Mouse (Mus musculus) kidney, embryonic 16.5 days (tissue): ENCODE results near the gene Vwc2l. TPM values are rescaled to one million over a fixed set of nuclear protein-coding genes. Genes with fewer than 3 reads are reported as not detected.

Source experiments
- ATAC-seq: fragments of 200-750 bp; cut with Nextera tagmentation; 2 replicates; pipeline ENCODE4 v1.8.0; 2017; ENCODE audit warnings: moderate TSS enrichment; ENCODE audit not compliant: low FRiP score, low TSS enrichment
- H3K27ac ChIP-seq: fragments of 300-500 bp; sonication (generic); 2 replicates; pipeline ENCODE4 v1.5.1; 2014; ENCODE audit warnings: low read length
- H3K27me3 ChIP-seq: fragments of 300-500 bp; sonication (generic); 2 replicates; pipeline ENCODE4 v1.6.1; 2014; ENCODE audit warnings: low read length, control low read depth, mixed read lengths; ENCODE audit not compliant: insufficient read depth
- H3K36me3 ChIP-seq: fragments of 300-500 bp; sonication (generic); 2 replicates; pipeline ENCODE4 v1.6.1; 2014; ENCODE audit warnings: low read length, control low read depth, mixed read lengths; ENCODE audit not compliant: insufficient read depth
- H3K4me1 ChIP-seq: fragments of 300-500 bp; sonication (generic); 2 replicates; pipeline ENCODE4 v1.6.1; 2014; ENCODE audit warnings: low read length, control low read depth, mixed read lengths; ENCODE audit not compliant: insufficient read depth
- H3K4me2 ChIP-seq: fragments of 300-500 bp; sonication (generic); replicated peaks from 2 replicates; pipeline ENCODE4 v1.6.1; 2014; ENCODE audit warnings: low read depth, low read length
- H3K4me3 ChIP-seq: fragments of 300-500 bp; sonication (generic); 2 replicates; pipeline ENCODE4 v1.5.1; 2014; ENCODE audit warnings: mild to moderate bottlenecking, low read length
- H3K9ac ChIP-seq: fragments of 300-500 bp; sonication (generic); replicated peaks from 2 replicates; pipeline ENCODE4 v1.6.1; 2014; ENCODE audit warnings: low read length
- H3K9me3 ChIP-seq: fragments of 300-500 bp; sonication (generic); 2 replicates; pipeline ENCODE4 v1.6.1; 2016; ENCODE audit warnings: low read length, control low read depth
- WGBS: fragments of 180-500 bp; shearing (Covaris S2); extraction: QIAGEN DNeasy Blood & Tissue Kit; methylation state at CpG from one replicate; pipeline ENCODE4 v1.1.7; 2014; 5-methylcytosine and 5-hydroxymethylcytosine counted together
- polyA plus RNA-seq: library from polyadenylated mRNA; unstranded; fragments of >200 nt; fragmentation: Nextera tagmentation; extraction: Ambion mirVana; gene quantifications from 2 replicates; pipeline ENCODE4 v1.2.1, GENCODE M21; 2015

The Vwc2l gene
- polyA plus RNA-seq: 0.14 TPM in 1 of 2 replicates, not detected in the other

- H3K4me1 ChIP-seq: no peaks in the 10 kb centered on the region
- H3K9ac ChIP-seq: no peak within 1 kb of the TSS
- H3K36me3 ChIP-seq: no peaks in the 10 kb centered on the region
- ATAC-seq: peak; percentile 85
- H3K4me2 ChIP-seq: no peak within 1 kb of the TSS
- H3K4me3 ChIP-seq: no peak within 1 kb of the TSS
- no peak within 1 kb of the TSS for H3K27ac ChIP-seq
- H3K27me3 ChIP-seq: no peaks in the 10 kb centered on the region
- 9% methylated on average over 13 of the region's 13 CpGs for WGBS
- H3K9me3 ChIP-seq: no peaks in the 10 kb centered on the region
These were observed at the start of gene Vwc2l for GRCm38 (mm10) chr1:70725655-70726066. Gene Vwc2l (plus strand): TSS chr1:70725715.

- no peak for ATAC-seq
- no peak overlapping the region for H3K4me3 ChIP-seq
- 75% methylated on average over 2 of the region's 2 CpGs for WGBS
- no peaks in the 10 kb centered on the region for H3K36me3 ChIP-seq
- no peak overlapping the region for H3K4me2 ChIP-seq
- no peak overlapping the region for H3K9ac ChIP-seq
- H3K27me3 ChIP-seq: no peaks in the 10 kb centered on the region
- no peak overlapping the region for H3K27ac ChIP-seq
- H3K4me1 ChIP-seq: no peaks in the 10 kb centered on the region
- H3K9me3 ChIP-seq: no peaks in the 10 kb centered on the region
These were observed 33.0 kb upstream of the Vwc2l start for GRCm38 (mm10) chr1:70692529-70692928.

- no peaks in the 10 kb centered on the region for H3K27me3 ChIP-seq
- no peaks in the 10 kb centered on the region for H3K4me1 ChIP-seq
- no peak for ATAC-seq
- H3K4me2 ChIP-seq: no peak overlapping the region
- no peaks in the 10 kb centered on the region for H3K9me3 ChIP-seq
- 81% methylated on average over 5 of the region's 5 CpGs for WGBS
- H3K27ac ChIP-seq: no peak overlapping the region
- H3K9ac ChIP-seq: no peak overlapping the region
- H3K36me3 ChIP-seq: no peaks in the 10 kb centered on the region
- no peak overlapping the region for H3K4me3 ChIP-seq
These were observed 25.2 kb upstream of the Vwc2l start for GRCm38 (mm10) chr1:70700270-70700669.

GRCm38 (mm10) chr1:70703934-70704333, 21.6 kb upstream of the Vwc2l start:
- Histone ChIP-seq H3K9me3 (no peaks in the 10 kb centered on the region), H3K9ac (no peak overlapping the region), H3K4me1 (no peaks in the 10 kb centered on the region), H3K36me3 (no peaks in the 10 kb centered on the region), H3K4me2 (no peak overlapping the region), H3K27ac (no peak overlapping the region), H3K4me3 (no peak overlapping the region), H3K27me3 (no peaks in the 10 kb centered on the region)
- 64% methylated on average over 3 of the region's 3 CpGs for WGBS
- ATAC-seq: no peak

GRCm38 (mm10) chr1:70705821-70706220, 19.7 kb upstream of the Vwc2l start:
- Histone ChIP-seq H3K4me3 (no peak overlapping the region), H3K9me3 (no peaks in the 10 kb centered on the region), H3K4me1 (no peaks in the 10 kb centered on the region), H3K4me2 (no peak overlapping the region), H3K27ac (no peak overlapping the region), H3K36me3 (no peaks in the 10 kb centered on the region), H3K27me3 (no peaks in the 10 kb centered on the region), H3K9ac (no peak overlapping the region)
- no peak for ATAC-seq
- WGBS: 81% methylated on average over 3 of the region's 3 CpGs

- Histone ChIP-seq H3K9ac (no peak overlapping the region), H3K4me3 (no peak overlapping the region), H3K36me3 (no peaks in the 10 kb centered on the region), H3K4me1 (no peaks in the 10 kb centered on the region), H3K9me3 (no peaks in the 10 kb centered on the region), H3K27ac (no peak overlapping the region), H3K27me3 (no peaks in the 10 kb centered on the region), H3K4me2 (no peak overlapping the region)
- WGBS: 67% methylated on average over 5 of the region's 5 CpGs
- no peak for ATAC-seq
These were observed 470 bp upstream of the Vwc2l start for GRCm38 (mm10) chr1:70725045-70725444.

GRCm38 (mm10) chr1:70787146-70787545, 61.6 kb downstream of the Vwc2l start:
- H3K4me1 ChIP-seq: no peaks in the 10 kb centered on the region
- ATAC-seq: no peak
- no peak overlapping the region for H3K27ac ChIP-seq
- no peaks in the 10 kb centered on the region for H3K9me3 ChIP-seq
- no peaks in the 10 kb centered on the region for H3K36me3 ChIP-seq
- no peak overlapping the region for H3K9ac ChIP-seq
- H3K4me2 ChIP-seq: no peak overlapping the region
- no peaks in the 10 kb centered on the region for H3K27me3 ChIP-seq
- no peak overlapping the region for H3K4me3 ChIP-seq

GRCm38 (mm10) chr1:70791636-70792035, 66.1 kb downstream of the Vwc2l start:
- no peaks in the 10 kb centered on the region for H3K27me3 ChIP-seq
- 82% methylated on average over 5 of the region's 5 CpGs for WGBS
- H3K4me3 ChIP-seq: no peak overlapping the region
- H3K9me3 ChIP-seq: no peaks in the 10 kb centered on the region
- no peaks in the 10 kb centered on the region for H3K4me1 ChIP-seq
- no peaks in the 10 kb centered on the region for H3K36me3 ChIP-seq
- H3K27ac ChIP-seq: no peak overlapping the region
- no peak overlapping the region for H3K9ac ChIP-seq
- ATAC-seq: no peak
- no peak overlapping the region for H3K4me2 ChIP-seq

- Histone ChIP-seq H3K4me1 (no peaks in the 10 kb centered on the region), H3K9ac (no peak overlapping the region), H3K9me3 (no peaks in the 10 kb centered on the region), H3K4me3 (no peak overlapping the region), H3K27ac (no peak overlapping the region), H3K36me3 (no peaks in the 10 kb centered on the region), H3K4me2 (no peak overlapping the region), H3K27me3 (no peaks in the 10 kb centered on the region)
- no peak for ATAC-seq
- WGBS: 74% methylated on average over 4 of the region's 4 CpGs
These were observed 69.6 kb downstream of the Vwc2l start for GRCm38 (mm10) chr1:70795094-70795493.

GRCm38 (mm10) chr1:70803401-70803800, 77.9 kb downstream of the Vwc2l start:
- Histone ChIP-seq H3K27me3 (no peaks in the 10 kb centered on the region), H3K4me1 (no peaks in the 10 kb centered on the region), H3K4me3 (no peak overlapping the region), H3K27ac (no peak overlapping the region), H3K9me3 (no peaks in the 10 kb centered on the region), H3K9ac (no peak overlapping the region), H3K36me3 (no peaks in the 10 kb centered on the region), H3K4me2 (no peak overlapping the region)
- 76% methylated on average over 3 of the region's 3 CpGs for WGBS
- ATAC-seq: no peak

GRCm38 (mm10) chr1:70823111-70823510, 97.6 kb downstream of the Vwc2l start:
- Histone ChIP-seq H3K36me3 (no peaks in the 10 kb centered on the region), H3K4me1 (no peaks in the 10 kb centered on the region), H3K9me3 (no peaks in the 10 kb centered on the region), H3K9ac (no peak overlapping the region), H3K27me3 (no peaks in the 10 kb centered on the region), H3K27ac (no peak overlapping the region), H3K4me3 (no peak overlapping the region), H3K4me2 (no peak overlapping the region)
- WGBS: 54% methylated on average over 2 of the region's 2 CpGs
- ATAC-seq: no peak
